Mouse (Mus musculus): ENCODE results near the gene Dysf.

DNA sequence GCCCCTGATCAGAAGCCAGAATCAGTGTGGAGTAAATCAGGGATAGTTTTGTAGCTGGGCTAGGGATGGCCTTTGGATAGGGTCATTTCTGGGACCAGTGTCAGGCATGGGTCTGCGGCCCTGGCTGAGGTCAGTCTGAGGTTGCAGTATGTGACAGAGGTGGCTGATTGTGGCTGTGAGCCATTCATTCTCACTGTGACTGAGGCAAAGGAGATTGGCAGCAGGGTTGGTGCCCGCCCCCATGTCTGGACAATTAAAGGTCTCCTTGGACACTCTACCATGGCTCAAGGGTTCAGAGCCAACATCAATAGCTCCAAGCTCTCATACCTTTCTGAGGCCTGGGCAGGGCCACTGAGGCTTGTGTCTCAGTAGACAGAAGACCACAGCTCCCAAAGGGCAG lies 227.0 kb downstream of the Dysf start:
- TF ChIP-seq CTCF (IDR thresholded peaks at IDR 0.05; ENCODE audit: insufficient read depth, low read depth, low read length) (no peak), POLR2A (IDR thresholded peaks at IDR 0.05; ENCODE audit: insufficient read depth, low read depth, low read length) (no peak)

Measured in olfactory bulb, adult 2 months (tissue).